Mouse (Mus musculus) hindlimb bud, embryonic 11.5 days (tissue): ENCODE data around the gene Arhgef15.
"Not testable (repeated sequence)": the region's sequence is repeated elsewhere in the genome, so short reads cannot be mapped to it uniquely, and the experiment has no call there.

Experiments
- DNase-seq: peaks from one replicate; pipeline ENCODE4 v3.0.0-alpha.2; 2012; ENCODE audit warnings: low read depth, low spot score; ENCODE audit errors: extremely low spot score

Arhgef15 gene

DNA sequence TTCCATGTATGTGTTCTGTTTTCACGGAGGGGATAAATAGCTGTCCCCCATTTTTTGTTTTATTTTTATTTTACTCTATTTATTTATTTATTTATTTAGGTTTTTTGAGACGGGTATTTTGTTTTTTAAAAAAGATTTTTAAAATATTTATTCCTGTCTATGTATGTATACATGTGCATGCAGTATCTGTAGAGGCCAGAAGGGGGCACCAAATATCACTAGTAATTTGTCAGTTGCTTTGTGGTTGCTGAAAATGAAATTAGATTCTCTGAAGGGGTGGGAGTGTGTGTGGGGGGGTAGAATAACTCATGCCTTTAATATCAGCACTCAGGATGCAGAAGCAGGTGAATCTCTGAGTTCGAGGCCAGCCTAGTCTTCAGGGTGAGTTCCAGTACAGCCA, 8.6 kb upstream of the Arhgef15 start:
- no peak for DNase-seq

DNA sequence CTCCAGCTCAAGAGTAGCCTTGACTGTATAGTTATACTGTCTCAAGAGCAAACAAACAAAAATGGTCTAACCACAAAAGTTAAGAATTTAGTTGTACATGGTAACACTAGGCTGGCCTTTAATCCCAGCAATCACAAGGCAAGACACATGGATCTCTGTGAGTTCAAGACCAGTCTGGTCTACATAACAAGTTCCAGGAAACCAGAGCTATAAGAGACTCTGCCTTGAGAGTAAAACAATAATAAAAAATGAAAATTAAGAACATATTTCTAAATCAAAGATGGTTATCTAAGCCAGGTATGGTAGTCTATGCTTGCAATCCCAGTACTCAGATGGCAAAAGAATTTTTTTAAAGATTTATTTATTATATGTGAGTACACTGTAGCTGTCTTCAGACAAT, 7.8 kb upstream of the Arhgef15 start:
- no peak for DNase-seq

DNA sequence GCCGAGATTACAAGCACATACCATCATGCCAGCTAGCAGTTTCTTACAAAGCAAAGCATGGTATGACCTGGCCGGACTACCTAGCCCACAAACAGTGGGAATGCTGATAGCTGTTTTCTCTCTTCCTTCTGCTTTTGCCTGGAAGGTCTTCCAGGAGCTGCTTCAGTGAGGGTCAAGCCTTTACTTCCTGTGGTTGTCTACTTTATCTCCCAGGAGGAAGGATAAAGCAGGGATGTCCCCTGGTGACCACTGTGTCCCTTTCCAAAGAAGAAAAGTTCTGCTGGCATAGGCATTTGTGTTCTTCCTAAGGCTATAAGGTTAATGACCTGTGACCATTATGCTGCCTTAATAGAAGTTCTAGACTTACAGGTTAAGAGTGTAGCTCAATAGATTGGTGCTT, 6.1 kb upstream of the Arhgef15 start:
- DNase-seq: no peak

- DNase-seq: not testable (repeated sequence)
Observed at GRCm38 (mm10) chr11:68962159-68962558, 4.9 kb upstream of the Arhgef15 start.

- no peak for DNase-seq
Observed at GRCm38 (mm10) chr11:68961596-68961995, 4.3 kb upstream of the Arhgef15 start.

DNA sequence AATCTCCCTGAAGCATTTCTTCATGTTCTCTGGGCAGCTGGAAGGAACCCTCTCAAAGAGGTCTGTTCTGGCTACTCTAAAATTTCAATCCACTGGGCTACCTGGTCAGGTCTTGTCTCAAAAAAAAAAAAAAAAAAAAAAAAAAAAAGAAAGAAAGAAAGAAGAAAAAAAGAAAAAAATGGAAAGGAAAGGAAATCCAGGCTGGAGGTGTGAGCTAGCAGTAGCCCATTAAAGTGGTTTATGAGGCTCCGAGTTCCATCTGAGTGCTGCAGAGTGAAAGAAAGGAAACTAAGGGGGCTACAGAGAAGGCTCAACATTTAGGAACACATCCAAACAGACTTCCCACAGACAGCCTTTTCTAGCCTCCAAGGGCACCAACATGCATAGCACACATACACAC, 691 bp upstream of the Arhgef15 start:
- DNase-seq: no peak

- no peak for DNase-seq
Observed at GRCm38 (mm10) chr11:68956697-68957096, 583 bp downstream of the Arhgef15 start.

GRCm38 (mm10) chr11:68956107-68956506, 1.2 kb downstream of the Arhgef15 start:
- DNase-seq: no peak

GRCm38 (mm10) chr11:68955473-68955872, 1.8 kb downstream of the Arhgef15 start:
- no peak for DNase-seq

- no peak for DNase-seq
Observed at GRCm38 (mm10) chr11:68954408-68954807, 2.9 kb downstream of the Arhgef15 start.

DNA sequence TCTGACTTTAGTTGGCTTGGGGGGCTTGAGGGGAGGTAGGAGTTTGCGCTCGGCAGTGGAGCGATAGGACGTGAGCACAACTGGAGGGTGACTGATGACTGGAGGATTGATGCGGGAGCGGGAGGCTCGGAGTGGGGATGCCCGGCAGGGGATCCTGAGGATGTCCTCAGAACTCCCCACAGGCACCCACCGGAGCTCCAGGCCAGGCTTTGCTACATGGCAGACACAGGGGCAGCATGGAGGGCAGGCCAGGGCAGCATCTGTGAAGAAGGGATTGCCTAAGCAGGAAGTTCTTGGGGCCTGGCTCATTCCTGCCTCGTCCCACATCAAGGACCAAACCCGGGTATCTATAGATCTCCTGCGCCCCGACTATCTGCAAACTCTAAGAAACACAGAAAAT, 3.4 kb downstream of the Arhgef15 start:
- DNase-seq: no peak

DNA sequence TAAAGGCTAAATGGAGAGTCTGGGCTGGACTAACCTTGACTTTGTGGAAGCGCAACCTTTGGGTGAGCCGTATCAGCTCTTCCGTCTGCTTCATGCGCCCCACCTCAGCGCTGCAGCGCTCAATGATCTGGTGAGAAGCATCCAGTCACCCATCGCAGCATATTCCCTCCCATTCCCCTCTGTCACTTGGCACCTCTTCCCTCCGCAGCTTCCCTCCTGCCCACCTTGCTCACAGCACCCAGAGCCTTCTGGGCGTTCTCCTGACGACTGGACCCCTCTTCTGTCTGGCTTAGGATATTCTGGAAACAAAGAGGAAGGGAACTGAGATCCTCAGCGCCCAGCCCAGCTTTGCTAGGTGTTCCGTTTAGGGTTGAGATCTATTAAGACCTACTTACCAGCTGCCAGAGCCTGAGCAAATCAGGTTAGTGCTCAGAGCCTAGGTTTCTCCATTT, 9.7 kb downstream of the Arhgef15 start:
- no peak for DNase-seq

DNA sequence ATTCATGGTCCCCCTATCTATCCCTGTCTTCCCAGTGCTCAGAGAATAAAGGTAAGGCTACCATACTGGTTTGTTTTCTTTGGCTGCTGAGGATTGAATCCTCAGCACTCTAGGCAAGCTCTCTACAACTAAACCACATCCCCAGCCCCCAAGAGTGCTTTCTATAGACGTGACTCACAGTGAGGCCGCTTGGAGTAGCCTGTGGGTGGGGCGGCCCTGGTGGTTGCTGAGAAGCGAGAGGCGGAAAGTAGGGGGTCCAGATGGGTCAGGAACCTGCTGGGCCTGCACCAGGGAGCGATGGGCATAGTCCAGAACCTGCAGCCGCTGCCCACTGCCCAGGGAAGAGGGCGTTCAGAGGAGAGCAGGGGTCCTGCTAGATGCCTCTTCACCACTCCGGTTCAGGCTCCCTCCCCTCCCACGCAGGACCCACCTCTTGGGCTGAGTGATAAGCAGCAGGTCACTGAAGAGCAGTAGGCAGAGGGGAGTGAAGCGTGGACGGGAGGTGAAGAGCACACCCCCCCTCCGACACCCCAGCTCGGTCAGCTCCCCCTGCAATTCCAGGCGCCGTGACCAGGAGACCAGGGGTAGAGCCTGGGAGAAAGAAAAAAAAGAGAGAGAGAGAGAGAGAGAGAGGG, 10.4 kb downstream of the Arhgef15 start:
- DNase-seq: no peak

DNA sequence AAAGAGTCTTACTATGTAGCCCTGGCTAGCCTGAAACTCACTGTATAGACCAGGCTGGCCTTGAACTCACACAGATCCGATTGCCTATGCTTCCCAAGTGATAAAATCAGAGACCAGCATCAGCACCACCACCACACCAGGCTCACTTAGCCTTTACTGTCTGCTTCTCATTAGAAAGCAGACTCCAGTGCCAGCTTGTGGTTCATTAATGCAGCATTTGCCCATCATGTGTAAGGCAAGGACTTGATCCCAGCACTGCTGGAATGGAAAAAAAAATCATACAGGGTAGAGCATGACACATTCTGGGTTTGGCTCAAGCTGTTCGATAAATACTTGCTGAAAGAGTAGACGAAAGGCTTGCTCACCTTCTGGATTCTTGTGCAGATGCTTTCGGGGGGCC, 11.3 kb downstream of the Arhgef15 start:
- no peak for DNase-seq

GRCm38 (mm10) chr11:68945245-68945644, 12.0 kb downstream of the Arhgef15 start:
- no peak for DNase-seq

GRCm38 (mm10) chr11:68942731-68943130, 14.5 kb downstream of the Arhgef15 start:
- DNase-seq: no peak

DNA sequence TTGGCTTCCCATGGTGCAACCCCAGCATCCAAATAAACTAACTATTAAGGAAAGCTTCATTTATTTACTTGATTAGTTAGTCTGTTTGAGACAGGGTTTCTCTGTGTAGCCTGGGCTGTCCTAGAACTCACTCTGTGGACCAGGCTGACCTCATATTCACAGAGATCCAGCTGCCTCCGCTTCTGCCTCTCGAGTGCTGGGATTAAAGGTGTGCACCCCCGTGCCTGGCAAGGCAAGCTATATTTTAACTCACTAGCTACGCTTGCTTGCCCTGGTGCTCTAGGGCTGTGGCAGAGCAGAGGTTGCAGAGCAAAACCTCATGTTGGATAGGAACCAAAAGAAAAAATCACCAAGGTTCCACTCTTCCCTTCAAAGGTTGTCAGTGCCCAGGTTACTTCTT, 16.8 kb downstream of the Arhgef15 start:
- no peak for DNase-seq

DNA sequence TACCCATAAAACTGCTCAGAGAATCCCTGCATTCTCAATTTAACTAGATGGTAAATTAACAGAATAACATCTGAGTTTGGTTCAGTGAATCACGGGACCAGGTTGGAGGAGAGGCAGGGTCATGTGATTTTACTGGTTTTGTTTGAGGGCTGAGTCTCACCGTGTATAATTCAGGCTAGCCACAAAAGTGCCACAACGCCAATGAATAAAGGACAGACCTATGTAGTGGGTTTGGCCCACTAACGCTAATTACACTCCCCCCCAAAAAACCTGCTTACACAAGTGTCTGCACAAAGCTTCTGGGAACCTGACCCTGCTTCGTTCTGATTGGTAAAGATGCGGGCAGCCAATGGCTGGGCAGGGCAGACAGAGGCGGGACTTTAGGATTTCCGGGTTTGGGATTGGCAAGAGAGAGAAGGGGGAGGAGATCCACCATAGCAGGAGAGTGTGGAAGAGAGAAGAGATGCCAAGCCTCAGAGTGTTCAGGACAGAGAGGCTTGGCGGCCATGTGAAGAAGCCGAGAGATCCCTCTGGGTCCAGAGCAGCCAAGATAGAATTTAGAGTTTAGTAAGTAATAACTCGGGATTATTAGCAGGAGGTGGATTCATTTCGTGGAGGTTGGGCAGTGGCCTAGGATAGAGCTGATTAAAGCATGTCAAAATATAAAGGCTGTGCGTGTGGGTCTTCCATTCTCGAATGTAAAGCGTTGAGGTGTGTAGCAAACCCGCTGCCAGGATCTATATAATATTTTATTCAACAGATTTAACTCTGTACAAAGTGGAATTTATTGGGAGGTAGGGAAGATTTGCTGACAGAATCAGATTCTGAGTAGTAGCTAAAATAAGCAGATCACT, 17.6 kb downstream of the Arhgef15 start:
- DNase-seq: peak; percentile 69

DNA sequence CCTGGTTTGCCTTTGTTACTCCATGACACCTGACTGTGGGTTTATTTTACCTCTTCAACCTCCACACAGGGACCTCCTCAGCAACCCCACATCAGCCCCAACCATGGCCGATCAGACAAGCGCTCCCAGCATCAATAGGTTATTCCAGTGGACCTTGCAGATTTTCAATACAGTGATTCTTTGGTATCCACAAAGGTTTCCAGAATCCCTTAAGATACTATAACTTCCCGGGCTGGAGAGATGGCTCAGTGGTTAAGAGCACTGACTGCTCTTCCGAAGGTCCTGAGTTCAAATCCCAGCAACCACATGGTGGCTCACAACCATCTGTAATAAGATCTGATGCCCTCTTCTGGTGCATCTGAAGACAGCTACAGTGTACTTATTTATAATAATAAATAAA, 20.3 kb downstream of the Arhgef15 start:
- DNase-seq: not testable (repeated sequence)

DNA sequence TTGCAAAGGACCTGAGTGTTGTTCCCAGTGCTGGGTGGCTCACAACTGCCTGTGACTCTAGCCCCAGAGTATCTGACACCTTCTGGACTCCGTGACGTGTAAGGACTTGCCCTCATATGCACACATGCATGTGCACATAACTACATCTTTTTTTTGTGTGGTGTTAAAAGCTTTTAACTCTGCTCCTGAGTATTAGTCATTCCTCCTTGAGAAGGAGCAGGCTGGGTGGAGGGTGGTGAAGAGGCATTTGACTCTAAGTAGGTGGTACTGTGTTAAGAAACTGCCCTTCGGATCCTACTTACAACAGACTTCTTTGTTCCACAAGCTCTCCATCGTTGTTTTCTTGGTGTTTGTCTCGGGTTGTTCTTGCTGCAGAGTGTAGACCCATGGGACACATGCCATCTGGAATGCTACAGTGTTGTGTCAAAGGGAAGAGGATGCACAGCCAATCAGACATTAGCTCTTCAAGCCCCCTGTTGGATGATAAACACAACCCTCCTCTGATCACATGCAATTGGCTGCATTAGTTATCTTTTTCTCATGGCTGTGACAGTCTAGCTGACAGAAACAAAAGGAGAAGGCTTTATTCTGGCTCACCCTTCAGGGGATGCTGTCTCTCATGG, 23.3 kb downstream of the Arhgef15 start:
- DNase-seq: no peak

DNA sequence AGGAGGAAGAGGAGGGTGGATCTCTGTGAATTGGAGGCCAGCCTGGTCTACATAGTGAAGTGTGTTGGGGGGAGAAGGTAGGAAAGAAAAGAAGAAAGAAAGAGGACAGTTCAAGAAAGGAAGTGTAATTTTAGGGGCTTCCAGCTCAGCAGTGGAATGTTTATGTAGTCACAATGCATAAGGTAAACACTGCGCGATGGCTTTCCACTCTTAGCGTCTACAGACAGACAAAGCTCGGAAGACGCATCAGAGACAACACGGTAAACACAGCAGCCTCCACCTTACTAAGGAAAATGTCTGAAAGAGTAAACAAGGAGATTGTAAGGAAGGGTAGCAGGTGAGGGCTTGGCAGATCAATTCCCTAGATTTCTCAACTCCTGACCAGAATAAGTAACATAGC, 27.3 kb downstream of the Arhgef15 start:
- no peak for DNase-seq

DNA sequence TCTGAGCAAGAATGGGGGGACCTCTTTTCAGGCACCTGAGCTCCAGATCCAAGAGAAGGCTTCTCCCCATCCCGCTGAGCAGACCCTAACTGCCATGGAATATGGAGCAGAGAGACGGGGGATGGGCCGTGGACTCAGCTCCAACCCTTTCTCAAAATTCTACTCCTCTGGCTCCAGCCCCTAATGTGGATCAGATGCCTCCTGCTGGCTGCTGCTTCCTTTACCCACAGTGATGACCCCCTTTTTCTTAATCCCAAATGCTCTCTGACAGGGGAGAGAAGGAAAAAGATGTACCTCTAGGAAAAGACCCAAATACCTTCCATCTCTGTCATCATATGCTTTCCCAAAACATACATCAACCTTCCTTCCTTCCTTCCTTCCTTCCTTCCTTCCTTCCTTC, 30.3 kb downstream of the Arhgef15 start, which contains the start of gene Odf4:
Odf4 (minus strand) TSS at position 101 of the 400 bp plus-strand sequence.
- no peak for DNase-seq
